Mouse (Mus musculus) bone marrow macrophage, adult 2 months (primary cell): Measurements from ENCODE around the gene Vmn1r85.

Experiments used
- CTCF ChIP-seq: IDR thresholded peaks from 2 replicates; pipeline ENCODE4 v1.5.1; 2012; ENCODE audit warnings: low read depth, mild to moderate bottlenecking, low read length, moderate library complexity
- POLR2A ChIP-seq: IDR thresholded peaks from 2 replicates; pipeline ENCODE4 v1.6.1; 2012; ENCODE audit warnings: mild to moderate bottlenecking, low read depth, low read length, borderline replicate concordance

GRCm38 (mm10) chr7:13038621-13039169 lies 56.3 kb downstream of the Vmn1r85 start:
- TF ChIP-seq CTCF, result no peak
- TF ChIP-seq POLR2A, result 0 out of 2 replicates have a peak, but pooled peaks have one; percentile 27
